Mouse (Mus musculus): ENCODE measurements around the gene Rnf149. TPM values are rescaled to one million over a fixed set of nuclear protein-coding genes. Genes with fewer than 3 reads are reported as not detected.

The Rnf149 gene
- polyA plus RNA-seq, 1 experiment: 15.5 TPM

GRCm38 (mm10) chr1:39564603-39565002 lies 12.6 kb downstream of the Rnf149 start:
- WGBS: 91% methylated on average over 3 of the region's 3 CpGs
- no peak for TF ChIP-seq POLR2A (IDR thresholded peaks at IDR 0.05; ENCODE audit: low read depth, low read length)
- no peak for TF ChIP-seq CTCF (IDR thresholded peaks at IDR 0.05; ENCODE audit: extremely low read depth, insufficient read depth, insufficient read length, insufficient replicate concordance)
- H3K36me3 ChIP-seq (ENCODE audit: control insufficient read depth, insufficient read depth, low read length): peaks cover 6% of the 10 kb centered on the region
- H3K27ac ChIP-seq (ENCODE audit: insufficient read depth, low read length): no peak overlapping the region
- H3K4me3 ChIP-seq (ENCODE audit: extremely low read depth, insufficient read depth, insufficient read length): no peak overlapping the region
- DNase-seq (ENCODE audit: low read depth in 1 of 2, low spot score in 2 of 2): no peak
- no peaks in the 10 kb centered on the region for H3K27me3 ChIP-seq (ENCODE audit: control insufficient read depth, insufficient read depth, low read length)
- H3K4me1 ChIP-seq (ENCODE audit: control insufficient read depth, insufficient read depth, insufficient read length): no peaks in the 10 kb centered on the region

GRCm38 (mm10) chr1:39563161-39563560 lies 14.0 kb downstream of the Rnf149 start:
- no peak for DNase-seq (ENCODE audit: low read depth in 1 of 2, low spot score in 2 of 2)
- H3K27ac ChIP-seq (ENCODE audit: insufficient read depth, low read length): no peak overlapping the region
- WGBS: 95% methylated on average over 7 of the region's 7 CpGs
- H3K27me3 ChIP-seq (ENCODE audit: control insufficient read depth, insufficient read depth, low read length): no peaks in the 10 kb centered on the region
- H3K36me3 ChIP-seq (ENCODE audit: control insufficient read depth, insufficient read depth, low read length): peaks cover 6% of the 10 kb centered on the region
- TF ChIP-seq POLR2A (IDR thresholded peaks at IDR 0.05; ENCODE audit: low read depth, low read length): no peak
- no peak for TF ChIP-seq CTCF (IDR thresholded peaks at IDR 0.05; ENCODE audit: extremely low read depth, insufficient read depth, insufficient read length, insufficient replicate concordance)
- no peak overlapping the region for H3K4me3 ChIP-seq (ENCODE audit: extremely low read depth, insufficient read depth, insufficient read length)
- H3K4me1 ChIP-seq (ENCODE audit: control insufficient read depth, insufficient read depth, insufficient read length): no peaks in the 10 kb centered on the region

- TF ChIP-seq POLR2A (IDR thresholded peaks at IDR 0.05; ENCODE audit: low read depth, low read length): no peak
- TF ChIP-seq CTCF (IDR thresholded peaks at IDR 0.05; ENCODE audit: extremely low read depth, insufficient read depth, insufficient read length, insufficient replicate concordance): no peak
- Histone ChIP-seq H3K36me3 (ENCODE audit: control insufficient read depth, insufficient read depth, low read length) (peaks cover 6% of the 10 kb centered on the region), H3K27ac (ENCODE audit: insufficient read depth, low read length) (no peak overlapping the region), H3K4me1 (ENCODE audit: control insufficient read depth, insufficient read depth, insufficient read length) (no peaks in the 10 kb centered on the region), H3K4me3 (ENCODE audit: extremely low read depth, insufficient read depth, insufficient read length) (no peak overlapping the region), H3K27me3 (ENCODE audit: control insufficient read depth, insufficient read depth, low read length) (no peaks in the 10 kb centered on the region)
- DNase-seq (ENCODE audit: low read depth in 1 of 2, low spot score in 2 of 2): no peak
- WGBS: 71% methylated on average over 1 of the region's 1 CpGs
Measured at GRCm38 (mm10) chr1:39561920-39562319, 15.3 kb downstream of the Rnf149 start.

- Histone ChIP-seq H3K4me1 (ENCODE audit: control insufficient read depth, insufficient read depth, insufficient read length) (no peaks in the 10 kb centered on the region; the same call in 1 of the 2 replicates), H3K4me3 (ENCODE audit: extremely low read depth, insufficient read depth, insufficient read length) (no peak overlapping the region), H3K27me3 (ENCODE audit: control insufficient read depth, insufficient read depth, low read length) (no peaks in the 10 kb centered on the region), H3K27ac (ENCODE audit: insufficient read depth, low read length) (no peak overlapping the region), H3K36me3 (ENCODE audit: control insufficient read depth, insufficient read depth, low read length) (peaks cover 9% of the 10 kb centered on the region)
- WGBS: 51% methylated on average over 2 of the region's 2 CpGs
- TF ChIP-seq POLR2A (IDR thresholded peaks at IDR 0.05; ENCODE audit: low read depth, low read length) (no peak), CTCF (IDR thresholded peaks at IDR 0.05; ENCODE audit: extremely low read depth, insufficient read depth, insufficient read length, insufficient replicate concordance) (no peak)
- DNase-seq (ENCODE audit: low read depth in 1 of 2, low spot score in 2 of 2): no peak
Measured at GRCm38 (mm10) chr1:39559009-39559408, 18.2 kb downstream of the Rnf149 start.

- Histone ChIP-seq H3K27me3 (ENCODE audit: control insufficient read depth, insufficient read depth, low read length) (no peaks in the 10 kb centered on the region), H3K4me3 (ENCODE audit: extremely low read depth, insufficient read depth, insufficient read length) (no peak overlapping the region), H3K36me3 (ENCODE audit: control insufficient read depth, insufficient read depth, low read length) (peaks cover 9% of the 10 kb centered on the region), H3K4me1 (ENCODE audit: control insufficient read depth, insufficient read depth, insufficient read length) (no peaks in the 10 kb centered on the region; the same call in 1 of the 2 replicates), H3K27ac (ENCODE audit: insufficient read depth, low read length) (no peak overlapping the region; the same call in 1 of the 2 replicates)
- TF ChIP-seq POLR2A (IDR thresholded peaks at IDR 0.05; ENCODE audit: low read depth, low read length): no peak
- no peak for TF ChIP-seq CTCF (IDR thresholded peaks at IDR 0.05; ENCODE audit: extremely low read depth, insufficient read depth, insufficient read length, insufficient replicate concordance)
- WGBS: 64% methylated on average over 9 of the region's 9 CpGs
- no peak for DNase-seq (ENCODE audit: low read depth in 1 of 2, low spot score in 2 of 2)
Measured at GRCm38 (mm10) chr1:39555556-39556415, 21.4 kb downstream of the Rnf149 start.

GRCm38 (mm10) chr1:39549831-39550230 lies 27.4 kb downstream of the Rnf149 start:
- 86% methylated on average over 2 of the region's 2 CpGs for WGBS
- no peak for TF ChIP-seq POLR2A (IDR thresholded peaks at IDR 0.05; ENCODE audit: low read depth, low read length)
- TF ChIP-seq CTCF (IDR thresholded peaks at IDR 0.05; ENCODE audit: extremely low read depth, insufficient read depth, insufficient read length, insufficient replicate concordance): no peak
- no peak overlapping the region for H3K4me3 ChIP-seq (ENCODE audit: extremely low read depth, insufficient read depth, insufficient read length)
- H3K36me3 ChIP-seq (ENCODE audit: control insufficient read depth, insufficient read depth, low read length): peaks cover 19% of the 10 kb centered on the region
- H3K27me3 ChIP-seq (ENCODE audit: control insufficient read depth, insufficient read depth, low read length): no peaks in the 10 kb centered on the region
- no peak for DNase-seq (ENCODE audit: low read depth in 1 of 2, low spot score in 2 of 2)
- no peaks in the 10 kb centered on the region for H3K4me1 ChIP-seq (ENCODE audit: control insufficient read depth, insufficient read depth, insufficient read length)
- H3K27ac ChIP-seq (ENCODE audit: insufficient read depth, low read length): no peak overlapping the region

- 68% methylated on average over 2 of the region's 2 CpGs for WGBS
- TF ChIP-seq CTCF (IDR thresholded peaks at IDR 0.05; ENCODE audit: extremely low read depth, insufficient read depth, insufficient read length, insufficient replicate concordance) (no peak), POLR2A (IDR thresholded peaks at IDR 0.05; ENCODE audit: low read depth, low read length) (no peak)
- H3K36me3 ChIP-seq (ENCODE audit: control insufficient read depth, insufficient read depth, low read length): peaks cover 30% of the 10 kb centered on the region
- DNase-seq (ENCODE audit: low read depth in 1 of 2, low spot score in 2 of 2): no peak
- no peaks in the 10 kb centered on the region for H3K4me1 ChIP-seq (ENCODE audit: control insufficient read depth, insufficient read depth, insufficient read length)
- H3K4me3 ChIP-seq (ENCODE audit: extremely low read depth, insufficient read depth, insufficient read length): no peak overlapping the region
- H3K27me3 ChIP-seq (ENCODE audit: control insufficient read depth, insufficient read depth, low read length): no peaks in the 10 kb centered on the region
- H3K27ac ChIP-seq (ENCODE audit: insufficient read depth, low read length): no peak overlapping the region
Measured at GRCm38 (mm10) chr1:39547238-39547637, 30.0 kb downstream of the Rnf149 start.

All from spleen, adult 2 months (tissue).